7 mouse cellular contexts compared by ENCODE assay signal in the genomic region with DNA sequence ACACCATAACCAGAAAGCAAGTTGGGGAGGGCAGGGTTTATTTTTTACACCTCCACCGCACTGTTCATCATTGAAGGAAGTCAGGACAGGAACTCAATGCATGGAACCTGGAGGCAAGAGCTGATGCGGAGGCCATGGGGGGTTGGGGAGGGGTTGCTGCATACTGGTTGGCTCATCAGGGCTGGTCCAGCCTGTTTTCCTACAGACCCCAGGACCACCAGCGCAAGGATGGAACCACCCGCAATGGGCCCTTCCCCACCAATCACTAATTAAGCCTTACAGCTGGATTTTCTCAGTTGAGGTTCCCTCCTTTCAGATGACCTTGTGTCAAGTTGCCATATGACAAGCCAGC. TPM values are rescaled to one million over a fixed set of nuclear protein-coding genes. Genes with fewer than 3 reads are reported as not detected.
A peak's percentile ranks its signal among the peaks of the same experiment; 100 is the strongest.
DNase-seq lines count a peak whose midpoint lies in the region; ATAC-seq and TF ChIP-seq lines count a peak whose summit lies in the region.

No protein-coding gene starts in this region.

- peak overlapping the region; percentile 99 for H3K27ac ChIP-seq in left cerebral cortex, adult 2 months
- no peak overlapping the region for H3K27ac ChIP-seq in forebrain, embryonic 10.5 days
- no peak overlapping the region for H3K27ac ChIP-seq in intestine, embryonic 15.5 days
- H3K27ac ChIP-seq in neural tube, embryonic 15.5 days (replicated peaks): peak overlapping the region; percentile 90

- WGBS in forebrain, embryonic 10.5 days: 55% methylated on average over 4 of the region's 4 CpGs
- 70% methylated on average over 4 of the region's 4 CpGs for WGBS in intestine, embryonic 15.5 days
- WGBS in neural tube, embryonic 15.5 days: 47% methylated on average over 4 of the region's 4 CpGs

- intact Hi-C loops in left cerebral cortex, adult 2 months (cut with DNase I): no loop called here
- intact Hi-C loops in left cerebral cortex, postnatal 36 days (cut with DNase I): no loop called here

- H3K4me2 ChIP-seq in intestine, embryonic 15.5 days (replicated peaks): peak overlapping the region; percentile 95
- H3K4me2 ChIP-seq in neural tube, embryonic 15.5 days: peak overlapping the region; percentile 74

- no peak for TF ChIP-seq CTCF in left cerebral cortex, adult 2 months (IDR thresholded peaks at IDR 0.05)

- no peaks in the 10 kb centered on the region for H3K36me3 ChIP-seq in forebrain, embryonic 10.5 days (replicated peaks)
- no peaks in the 10 kb centered on the region for H3K36me3 ChIP-seq in intestine, embryonic 15.5 days
- no peaks in the 10 kb centered on the region for H3K36me3 ChIP-seq in neural tube, embryonic 15.5 days

- DNase-seq in left cerebral cortex, adult 2 months (ENCODE audit: extremely low spot score in 1 of 2, low spot score in 2 of 2): no peak
- DNase-seq in left cerebral cortex, postnatal 36 days (ENCODE audit: low spot score in 2 of 2): no peak
- no peak for DNase-seq in forebrain, embryonic 10.5 days (ENCODE audit: extremely low spot score, low spot score)
- no peak for DNase-seq in thymus, postnatal 4 days
- DNase-seq in urinary bladder, adult 18-20 months (ENCODE audit: low spot score in 2 of 2): no peak

- H3K4me3 ChIP-seq in left cerebral cortex, adult 2 months: peak overlapping the region; percentile 95
- H3K4me3 ChIP-seq in forebrain, embryonic 10.5 days: peak overlapping the region; percentile 80; the same call in 1 of the 2 replicates
- H3K4me3 ChIP-seq in intestine, embryonic 15.5 days (replicated peaks): peak overlapping the region; percentile 55; the same call in 1 of the 2 replicates
- peak overlapping the region; percentile 75 for H3K4me3 ChIP-seq in neural tube, embryonic 15.5 days (replicated peaks)

- H3K27me3 ChIP-seq in forebrain, embryonic 10.5 days (ENCODE audit: poor library complexity, severe bottlenecking): peaks cover 34% of the 10 kb centered on the region
- 0 out of 2 replicates have a peak, but pooled peaks cover 8% of the 10 kb centered on the region for H3K27me3 ChIP-seq in intestine, embryonic 15.5 days (replicated peaks)
- no peaks in the 10 kb centered on the region for H3K27me3 ChIP-seq in neural tube, embryonic 15.5 days (replicated peaks)

- peaks cover 28% of the 10 kb centered on the region for H3K4me1 ChIP-seq in forebrain, embryonic 10.5 days
- peaks cover 11% of the 10 kb centered on the region for H3K4me1 ChIP-seq in intestine, embryonic 15.5 days (replicated peaks)
- peaks cover 35% of the 10 kb centered on the region for H3K4me1 ChIP-seq in neural tube, embryonic 15.5 days

- no peak for ATAC-seq in intestine, embryonic 15.5 days
- ATAC-seq in neural tube, embryonic 15.5 days (ENCODE audit: low FRiP score): no peak

- no peak overlapping the region for H3K9ac ChIP-seq in intestine, embryonic 15.5 days
- H3K9ac ChIP-seq in neural tube, embryonic 15.5 days (replicated peaks): peak overlapping the region; percentile 86

- H3K9me3 ChIP-seq in forebrain, embryonic 10.5 days: no peaks in the 10 kb centered on the region
- H3K9me3 ChIP-seq in intestine, embryonic 15.5 days: no peaks in the 10 kb centered on the region
- no peaks in the 10 kb centered on the region for H3K9me3 ChIP-seq in neural tube, embryonic 15.5 days (replicated peaks)

RNA-seq across cellular contexts. Expression of a gene that starts 1.0 kb away (rescaled TPM):
- total RNA-seq in left cerebral cortex, adult 2 months (2021): 10 to 100 TPM; 31.0 to 35.7 TPM
- 10 to 100 TPM; 33.3 to 33.4 TPM for total RNA-seq in left cerebral cortex, postnatal 36 days (2021)
- 1.2 and 1.7 TPM in 2 replicates for polyA plus RNA-seq in forebrain, embryonic 10.5 days (2016; fragmentation: Nextera tagmentation; extraction: Ambion mirVana)
- 4.6 and 5.4 TPM in 2 replicates for polyA plus RNA-seq in intestine, embryonic 15.5 days (2015; fragmentation: Nextera tagmentation; extraction: Ambion mirVana)
- 9.6 and 10.7 TPM in 2 replicates for polyA plus RNA-seq in neural tube, embryonic 15.5 days (2015; fragmentation: Nextera tagmentation; extraction: Ambion mirVana)

RNA-seq across cellular contexts. Expression of a gene that starts 46.5 kb away (rescaled TPM):
- 100 to 1,000 TPM; 153 to 180 TPM for total RNA-seq in left cerebral cortex, adult 2 months (2021)
- total RNA-seq in left cerebral cortex, postnatal 36 days (2021): 100 to 1,000 TPM; 153 to 173 TPM
- 57.2 and 59.4 TPM in 2 replicates for polyA plus RNA-seq in forebrain, embryonic 10.5 days (2016; fragmentation: Nextera tagmentation; extraction: Ambion mirVana)
- polyA plus RNA-seq in intestine, embryonic 15.5 days (2015; fragmentation: Nextera tagmentation; extraction: Ambion mirVana): 41.2 and 42.0 TPM in 2 replicates
- 72.6 and 73.6 TPM in 2 replicates for polyA plus RNA-seq in neural tube, embryonic 15.5 days (2015; fragmentation: Nextera tagmentation; extraction: Ambion mirVana)

Comparison
In these comparisons a context has a peak if more than half of its experiments do, and no peak if none do; other contexts are left out.
1. H3K27ac ChIP-seq: peak in left cerebral cortex, adult 2 months (single experiment) and neural tube, embryonic 15.5 days (single experiment); none in forebrain, embryonic 10.5 days (single experiment) and intestine, embryonic 15.5 days (single experiment).
2. Peak in every context shown above with its lines, with median percentiles within 50 percentile points of each other: H3K4me3 ChIP-seq.